Mouse (Mus musculus) liver, embryonic 14.5 days (tissue): ENCODE measurements around the gene Krt8.

ENCODE experiments used
- CTCF ChIP-seq: IDR thresholded peaks from 2 replicates; pipeline ENCODE4 v1.5.1; 2016; ENCODE audit warnings: antibody characterized with exemption, low read depth, control low read depth
- EP300 ChIP-seq: IDR thresholded peaks from 2 replicates; pipeline ENCODE4 v1.6.1; 2016; ENCODE audit warnings: antibody characterized with exemption, low read depth

DNA sequence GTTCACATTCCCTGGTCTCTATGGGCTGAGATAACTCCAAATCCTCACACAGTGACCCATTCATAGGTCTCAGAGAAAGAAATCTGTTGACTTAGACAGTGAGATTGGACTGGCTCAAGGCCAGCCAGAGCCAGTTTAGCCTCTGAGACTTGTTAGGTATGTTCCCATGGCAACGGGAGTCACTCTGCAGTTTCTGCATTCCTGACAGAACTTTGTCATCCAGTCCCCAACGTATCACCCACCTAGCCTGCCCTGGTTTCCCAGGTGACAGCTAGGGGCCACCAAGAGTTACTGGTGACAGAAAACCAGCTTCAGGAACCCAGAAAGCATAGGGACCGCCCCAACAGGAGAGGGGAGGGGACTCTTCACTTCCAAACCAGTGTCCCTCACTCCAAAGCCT is 9.4 kb upstream of the Krt8 start:
- TF ChIP-seq CTCF (no peak), EP300 (no peak)
